Mouse (Mus musculus) forebrain, embryonic 15.5 days (tissue): ENCODE measurements around the gene Gm21981. TPM values are rescaled to one million over a fixed set of nuclear protein-coding genes. Genes with fewer than 3 reads are reported as not detected.

Source experiments
- ATAC-seq: fragments of 200-750 bp; cut with Nextera tagmentation; replicated peaks from 2 replicates; pipeline ENCODE4 v1.8.0; 2017; ENCODE audit warnings: mild to moderate bottlenecking, moderate TSS enrichment, moderate library complexity
- H3K27ac ChIP-seq: fragments of 300-500 bp; sonication (generic); replicated peaks from 2 replicates; pipeline ENCODE4 v1.5.1; 2015; ENCODE audit warnings: mild to moderate bottlenecking, inconsistent platforms
- H3K27me3 ChIP-seq: fragments of 300-500 bp; sonication (generic); 2 replicates; pipeline ENCODE4 v1.6.1; 2015; ENCODE audit warnings: inconsistent platforms
- H3K36me3 ChIP-seq: fragments of 300-500 bp; sonication (generic); 2 replicates; pipeline ENCODE4 v1.6.1; 2015; ENCODE audit warnings: mild to moderate bottlenecking, inconsistent platforms
- H3K4me1 ChIP-seq: fragments of 300-500 bp; sonication (generic); 2 replicates; pipeline ENCODE4 v1.6.1; 2015; ENCODE audit warnings: inconsistent platforms
- H3K4me2 ChIP-seq: fragments of 300-500 bp; sonication (generic); replicated peaks from 2 replicates; pipeline ENCODE4 v1.6.1; 2015; ENCODE audit warnings: mild to moderate bottlenecking, inconsistent platforms
- H3K4me3 ChIP-seq: fragments of 300-500 bp; sonication (generic); 2 replicates; pipeline ENCODE4 v1.5.1; 2015; ENCODE audit warnings: mild to moderate bottlenecking, inconsistent platforms
- H3K9ac ChIP-seq: fragments of 300-500 bp; sonication (generic); replicated peaks from 2 replicates; pipeline ENCODE4 v1.6.1; 2015; ENCODE audit warnings: mild to moderate bottlenecking, inconsistent platforms
- H3K9me3 ChIP-seq: fragments of 300-500 bp; sonication (generic); 2 replicates; pipeline ENCODE4 v1.6.1; 2016; ENCODE audit warnings: inconsistent platforms
- WGBS: fragments of 180-500 bp; shearing (Covaris S2); methylation state at CpG from one replicate; pipeline ENCODE4 v1.1.7; 2015; ENCODE audit warnings: mixed read lengths; 5-methylcytosine and 5-hydroxymethylcytosine counted together
- polyA plus RNA-seq: library from polyadenylated mRNA; unstranded; fragments of >200 nt; fragmentation: Nextera tagmentation; extraction: Ambion mirVana; gene quantifications from 2 replicates; pipeline ENCODE4 v1.2.1, GENCODE M21; 2015

The Gm21981 gene
- polyA plus RNA-seq, 1 experiment from 2014 or later: 0.73 TPM

DNA sequence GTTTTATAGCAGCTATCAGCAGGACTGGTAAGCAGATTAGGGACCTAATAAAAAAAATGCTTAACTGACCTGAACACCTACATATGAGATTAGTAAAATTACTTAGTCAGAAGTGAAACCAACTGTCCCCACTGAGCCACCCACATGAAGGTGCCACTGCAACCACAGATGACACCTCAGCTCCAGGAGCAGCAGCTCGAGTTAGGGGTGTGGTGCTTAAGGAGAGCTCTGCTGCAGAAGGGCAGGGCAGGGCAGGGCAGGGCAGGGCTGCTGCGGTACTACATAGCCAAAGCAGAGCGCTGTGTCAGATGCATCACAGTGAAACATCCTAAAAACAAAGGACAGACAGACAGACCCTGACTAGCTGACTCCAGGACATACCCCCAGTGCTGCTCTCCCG, 11.4 kb downstream of the Gm21981 start:
- H3K4me2 ChIP-seq: no peak overlapping the region
- H3K4me3 ChIP-seq: no peak overlapping the region
- no peaks in the 10 kb centered on the region for H3K27me3 ChIP-seq
- no peak for ATAC-seq
- no peak overlapping the region for H3K27ac ChIP-seq
- 93% methylated on average over 4 of the region's 4 CpGs for WGBS
- peaks cover 10% of the 10 kb centered on the region for H3K4me1 ChIP-seq
- no peaks in the 10 kb centered on the region for H3K9me3 ChIP-seq
- H3K9ac ChIP-seq: no peak overlapping the region
- H3K36me3 ChIP-seq: peaks cover 70% of the 10 kb centered on the region

DNA sequence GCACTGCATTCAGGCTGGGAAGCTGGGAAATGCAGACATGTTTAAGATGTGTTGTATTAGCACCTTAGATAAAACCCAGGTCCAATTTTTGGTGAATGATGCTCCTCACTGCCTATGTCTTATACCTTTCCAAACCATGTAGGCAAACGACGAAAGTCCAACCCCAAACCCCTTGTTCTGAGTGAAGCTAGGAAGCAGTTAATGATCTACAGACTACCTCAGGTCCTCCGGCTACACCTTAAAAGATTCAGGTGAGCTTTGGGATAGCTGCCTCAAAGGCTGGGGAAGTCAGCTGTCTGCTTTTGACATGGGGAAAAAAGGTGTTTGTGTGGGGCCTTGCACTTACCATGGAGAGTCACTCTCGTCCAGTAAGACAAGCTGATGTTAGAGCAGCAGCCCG, 15.6 kb downstream of the Gm21981 start:
- H3K27ac ChIP-seq: no peak overlapping the region
- peaks cover 74% of the 10 kb centered on the region for H3K36me3 ChIP-seq
- 92% methylated on average over 5 of the region's 5 CpGs for WGBS
- H3K4me2 ChIP-seq: no peak overlapping the region
- H3K9ac ChIP-seq: no peak overlapping the region
- no peak overlapping the region for H3K4me3 ChIP-seq
- ATAC-seq: no peak
- no peaks in the 10 kb centered on the region for H3K27me3 ChIP-seq
- H3K4me1 ChIP-seq: 0 out of 2 replicates have a peak, but pooled peaks cover 4% of the 10 kb centered on the region
- H3K9me3 ChIP-seq: no peaks in the 10 kb centered on the region

DNA sequence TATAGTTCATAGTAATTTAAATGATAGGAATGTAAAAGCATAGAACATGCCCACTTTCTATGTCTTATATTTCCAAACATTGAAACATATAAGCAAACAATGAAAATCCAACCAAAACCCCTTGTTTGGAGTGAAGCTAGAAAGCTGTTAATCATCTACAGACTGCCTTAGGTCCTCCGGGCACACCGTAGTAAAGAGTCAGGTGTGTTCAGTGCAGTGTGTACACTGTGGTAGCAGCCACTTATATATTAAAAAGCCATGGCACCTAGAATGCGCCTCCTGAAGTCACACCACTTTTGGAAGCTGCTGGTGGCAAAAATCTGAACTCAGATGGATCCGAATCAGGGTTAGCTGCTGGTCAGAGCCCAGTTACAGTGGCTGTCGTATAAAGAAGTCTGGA, 16.0 kb downstream of the Gm21981 start:
- H3K36me3 ChIP-seq: peaks cover 69% of the 10 kb centered on the region
- no peaks in the 10 kb centered on the region for H3K27me3 ChIP-seq
- no peak overlapping the region for H3K4me2 ChIP-seq
- WGBS: 93% methylated on average over 5 of the region's 5 CpGs
- H3K9me3 ChIP-seq: no peaks in the 10 kb centered on the region
- no peak for ATAC-seq
- 0 out of 2 replicates have a peak, but pooled peaks cover 4% of the 10 kb centered on the region for H3K4me1 ChIP-seq
- no peak overlapping the region for H3K4me3 ChIP-seq
- H3K27ac ChIP-seq: no peak overlapping the region
- no peak overlapping the region for H3K9ac ChIP-seq

DNA sequence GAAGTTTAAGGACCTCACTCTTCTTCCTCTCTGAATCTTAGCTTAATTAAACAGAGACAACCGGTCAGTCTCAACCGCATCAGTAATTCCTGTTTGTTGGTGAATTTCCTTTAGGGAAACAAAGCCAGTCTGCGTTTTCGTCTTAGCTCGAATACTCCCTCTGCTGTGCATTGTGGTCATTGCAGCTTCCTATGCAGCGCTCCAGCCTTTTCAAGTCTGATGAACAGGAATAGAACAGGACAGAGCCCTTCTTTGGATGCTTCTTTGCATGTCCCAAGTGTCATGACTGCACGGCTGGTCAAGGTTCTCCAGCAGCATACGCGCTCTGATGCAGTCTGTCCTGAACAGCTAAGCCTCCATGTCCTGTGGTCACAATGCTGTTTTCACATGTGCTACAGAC, 17.7 kb downstream of the Gm21981 start:
- peaks cover 14% of the 10 kb centered on the region for H3K4me1 ChIP-seq
- peaks cover 52% of the 10 kb centered on the region for H3K36me3 ChIP-seq
- no peak for ATAC-seq
- H3K27me3 ChIP-seq: no peaks in the 10 kb centered on the region
- 16% methylated on average over 9 of the region's 9 CpGs for WGBS
- H3K9ac ChIP-seq: no peak overlapping the region
- no peaks in the 10 kb centered on the region for H3K9me3 ChIP-seq
- no peak overlapping the region for H3K4me2 ChIP-seq
- H3K4me3 ChIP-seq: no peak overlapping the region
- H3K27ac ChIP-seq: peak overlapping the region; percentile 53

DNA sequence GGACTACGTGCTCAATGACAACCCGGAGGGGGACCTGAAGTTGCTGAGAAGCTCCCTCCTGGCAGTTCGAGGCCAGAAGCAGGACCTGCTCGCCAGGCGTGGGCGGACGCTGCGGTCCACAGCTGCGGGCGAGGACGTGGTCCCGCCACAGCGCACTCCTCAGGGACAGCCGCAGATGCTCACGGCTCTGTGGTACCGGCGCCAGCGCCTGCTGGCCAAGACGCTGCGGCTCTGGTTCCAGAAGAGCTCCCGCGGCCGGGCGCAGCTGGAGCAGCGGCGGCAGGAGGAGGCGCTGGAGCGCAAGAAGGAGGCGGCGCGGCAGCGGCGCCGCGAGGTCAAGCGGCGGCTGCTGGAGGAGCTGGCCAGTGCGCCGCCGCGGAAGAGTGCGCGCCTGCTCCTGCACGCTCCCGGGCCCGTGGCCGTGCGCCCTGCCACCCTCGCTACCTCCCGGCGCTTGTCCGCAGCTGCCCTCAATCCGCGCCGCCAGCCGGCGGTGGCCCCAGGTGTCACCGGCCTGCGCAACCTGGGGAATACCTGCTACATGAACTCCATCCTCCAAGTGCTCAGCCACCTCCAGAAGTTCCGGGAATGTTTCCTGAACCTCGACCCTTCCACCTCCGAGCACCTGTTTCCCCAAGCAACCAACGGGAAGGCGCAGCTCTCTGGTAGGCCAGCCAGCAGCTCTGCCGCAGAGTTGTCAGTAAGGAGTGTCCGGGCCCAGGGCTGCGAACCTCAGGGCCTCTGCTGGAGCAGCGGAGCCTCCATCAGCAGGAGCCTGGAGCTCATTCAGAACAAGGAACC, 21.7 kb downstream of the Gm21981 start:
- H3K9me3 ChIP-seq: no peaks in the 10 kb centered on the region
- H3K27ac ChIP-seq: no peak overlapping the region
- H3K36me3 ChIP-seq: peaks cover 15% of the 10 kb centered on the region
- H3K9ac ChIP-seq: no peak overlapping the region
- H3K4me3 ChIP-seq: peak overlapping the region; percentile 20
- H3K4me1 ChIP-seq: peaks cover 20% of the 10 kb centered on the region
- ATAC-seq: peak; percentile 39
- peaks cover 4% of the 10 kb centered on the region; the same call in 1 of the 2 replicates for H3K27me3 ChIP-seq
- 6% methylated on average over 62 of the region's 68 CpGs for WGBS
- peak overlapping the region; percentile 34 for H3K4me2 ChIP-seq

DNA sequence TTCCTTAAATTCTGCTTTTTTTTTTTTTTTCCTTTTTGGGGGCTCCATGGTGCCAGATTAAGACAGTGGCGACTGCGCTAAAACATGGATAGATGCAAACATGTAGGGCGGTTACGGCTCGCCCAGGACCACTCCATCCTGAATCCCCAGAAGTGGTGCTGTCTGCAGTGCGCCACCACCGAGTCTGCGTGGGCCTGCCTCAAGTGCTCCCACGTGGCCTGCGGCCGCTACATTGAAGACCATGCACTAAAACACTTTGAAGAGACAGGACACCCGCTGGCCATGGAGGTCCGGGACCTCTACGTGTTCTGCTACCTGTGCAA, 22.3 kb downstream of the Gm21981 start:
- H3K9me3 ChIP-seq: no peaks in the 10 kb centered on the region
- 20% methylated on average over 14 of the region's 14 CpGs for WGBS
- H3K4me2 ChIP-seq: peak overlapping the region; percentile 34
- H3K27me3 ChIP-seq: peaks cover 4% of the 10 kb centered on the region; the same call in 1 of the 2 replicates
- no peak overlapping the region for H3K9ac ChIP-seq
- H3K27ac ChIP-seq: no peak overlapping the region
- H3K4me1 ChIP-seq: peaks cover 20% of the 10 kb centered on the region
- peak; percentile 27; the same call in 1 of the 2 replicates for ATAC-seq
- H3K4me3 ChIP-seq: peak overlapping the region; percentile 20
- peaks cover 12% of the 10 kb centered on the region for H3K36me3 ChIP-seq

DNA sequence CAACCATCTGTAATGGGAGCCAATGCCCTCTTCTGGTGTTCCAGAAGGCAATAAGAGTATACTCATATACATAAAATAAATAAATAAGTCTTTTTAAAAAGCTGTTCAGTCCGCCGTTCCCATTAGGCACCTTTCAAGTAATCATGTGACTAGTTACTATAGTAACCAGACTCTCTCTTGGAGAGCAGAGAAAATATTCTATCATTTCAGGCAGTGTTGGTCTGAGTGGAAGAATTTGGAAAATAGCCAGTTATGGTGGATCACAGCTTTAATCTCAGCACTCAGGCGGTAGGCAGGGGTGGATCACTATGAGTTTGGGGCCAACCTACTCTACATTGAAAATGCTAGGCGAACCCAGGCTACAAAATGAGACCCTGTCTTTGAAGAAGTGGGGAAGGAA, 25.1 kb downstream of the Gm21981 start:
- no peaks in the 10 kb centered on the region for H3K36me3 ChIP-seq
- H3K27me3 ChIP-seq: peaks cover 4% of the 10 kb centered on the region; the same call in 1 of the 2 replicates
- WGBS: 41% methylated on average over 4 of the region's 4 CpGs
- H3K4me2 ChIP-seq: no peak overlapping the region
- H3K9me3 ChIP-seq: no peaks in the 10 kb centered on the region
- H3K4me3 ChIP-seq: no peak overlapping the region
- no peak overlapping the region for H3K27ac ChIP-seq
- peaks cover 15% of the 10 kb centered on the region for H3K4me1 ChIP-seq
- H3K9ac ChIP-seq: no peak overlapping the region
- peak; percentile 69 for ATAC-seq

DNA sequence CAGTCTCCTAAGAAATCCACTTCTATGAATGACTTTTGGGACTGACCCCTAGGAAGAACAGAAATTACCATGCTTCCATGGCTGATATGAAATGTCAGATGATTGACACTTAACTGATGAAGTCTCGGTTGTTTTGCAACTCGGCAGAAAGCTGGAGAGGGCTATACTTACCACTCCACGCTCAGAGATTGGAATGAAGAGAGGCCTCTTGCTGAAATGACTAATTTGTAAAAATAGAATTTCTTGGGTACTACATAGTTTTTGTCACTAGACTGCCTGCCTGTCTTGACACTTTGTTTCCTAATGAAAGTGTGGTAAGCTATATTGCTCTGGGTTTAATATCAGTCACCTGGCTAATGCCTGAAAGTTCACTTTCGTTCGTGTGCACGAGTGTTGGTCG, 29.8 kb downstream of the Gm21981 start:
- ATAC-seq: no peak
- Histone ChIP-seq H3K4me2 (no peak overlapping the region), H3K27ac (no peak overlapping the region), H3K4me1 (0 out of 2 replicates have a peak, but pooled peaks cover 12% of the 10 kb centered on the region), H3K4me3 (no peak overlapping the region), H3K9ac (no peak overlapping the region), H3K9me3 (no peaks in the 10 kb centered on the region), H3K27me3 (no peaks in the 10 kb centered on the region), H3K36me3 (no peaks in the 10 kb centered on the region)
- 85% methylated on average over 7 of the region's 7 CpGs for WGBS

DNA sequence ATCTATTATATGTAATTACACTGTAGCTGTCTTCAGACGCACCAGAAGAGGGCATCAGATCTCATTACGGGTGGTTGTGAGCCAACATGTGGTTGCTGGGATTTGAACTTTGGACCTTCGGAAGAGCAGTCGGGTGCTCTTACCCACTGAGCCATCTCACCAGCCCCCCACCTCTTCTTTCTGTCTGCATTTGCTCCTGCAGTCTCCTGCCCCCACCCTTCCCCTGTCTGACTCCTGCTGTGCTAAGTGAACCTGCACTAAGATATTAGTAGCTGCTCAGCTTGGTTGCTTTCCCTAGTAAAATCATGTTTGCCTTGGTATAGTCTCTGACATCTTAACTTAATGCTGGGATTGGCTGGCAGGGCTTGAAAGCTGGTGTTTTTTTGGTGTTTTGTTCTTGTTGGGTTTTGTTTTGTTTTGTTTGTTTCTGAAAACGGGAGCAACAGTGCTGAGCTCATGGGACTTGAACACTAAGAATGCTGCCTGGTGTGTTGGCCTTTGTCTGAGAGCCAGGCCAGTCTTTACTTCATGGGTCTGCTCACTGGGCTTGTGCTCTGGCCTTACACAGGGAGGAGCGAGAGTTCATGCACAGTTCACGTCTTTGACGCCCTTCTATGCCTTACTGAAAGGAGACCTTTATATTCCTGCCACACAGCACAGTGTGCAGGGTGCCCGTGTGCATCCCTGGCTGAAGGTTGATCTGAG, 31.1 kb downstream of the Gm21981 start:
- WGBS: 15% methylated on average over 9 of the region's 9 CpGs
- no peaks in the 10 kb centered on the region for H3K36me3 ChIP-seq
- 0 out of 2 replicates have a peak, but pooled peaks have one; percentile 32 for ATAC-seq

DNA sequence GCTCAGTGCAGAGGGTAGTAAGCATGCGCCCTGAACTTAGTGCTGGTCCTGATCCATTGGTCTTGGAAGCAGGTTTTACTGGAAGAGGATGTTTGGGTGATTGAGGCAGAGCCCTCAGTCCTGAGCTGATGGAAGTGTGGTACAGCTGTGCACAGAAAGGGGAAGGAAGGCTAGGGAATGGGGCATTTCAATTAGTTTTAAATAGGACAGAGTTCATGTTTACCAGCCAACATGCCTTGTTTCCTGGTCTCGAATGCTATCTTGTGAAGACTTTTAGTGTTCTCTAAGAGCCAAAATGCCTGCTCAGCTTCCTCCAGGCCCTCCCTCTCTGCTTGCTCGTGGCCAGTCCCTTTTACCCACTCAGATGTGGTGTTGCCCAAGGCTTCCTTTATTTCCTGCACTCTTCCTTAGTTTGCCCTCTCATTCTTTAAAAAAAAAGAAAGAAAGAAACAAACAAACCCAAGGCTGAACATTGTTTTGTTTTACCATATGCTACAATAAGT, 35.5 kb downstream of the Gm21981 start:
- no peaks in the 10 kb centered on the region for H3K27me3 ChIP-seq
- no peak overlapping the region for H3K4me2 ChIP-seq
- 88% methylated on average over 3 of the region's 3 CpGs for WGBS
- no peaks in the 10 kb centered on the region for H3K9me3 ChIP-seq
- H3K4me1 ChIP-seq: 0 out of 2 replicates have a peak, but pooled peaks cover 6% of the 10 kb centered on the region
- no peak overlapping the region for H3K27ac ChIP-seq
- no peak overlapping the region for H3K9ac ChIP-seq
- no peak overlapping the region for H3K4me3 ChIP-seq
- H3K36me3 ChIP-seq: no peaks in the 10 kb centered on the region
- no peak for ATAC-seq

More for the DNA sequence above, 31.1 kb downstream of the Gm21981 start:
- Histone ChIP-seq H3K27me3 (no peaks in the 10 kb centered on the region), H3K9ac (no peak overlapping the region), H3K4me1 (0 out of 2 replicates have a peak, but pooled peaks cover 6% of the 10 kb centered on the region), H3K27ac (no peak overlapping the region), H3K4me3 (no peak overlapping the region), H3K4me2 (no peak overlapping the region), H3K9me3 (no peaks in the 10 kb centered on the region)

DNA sequence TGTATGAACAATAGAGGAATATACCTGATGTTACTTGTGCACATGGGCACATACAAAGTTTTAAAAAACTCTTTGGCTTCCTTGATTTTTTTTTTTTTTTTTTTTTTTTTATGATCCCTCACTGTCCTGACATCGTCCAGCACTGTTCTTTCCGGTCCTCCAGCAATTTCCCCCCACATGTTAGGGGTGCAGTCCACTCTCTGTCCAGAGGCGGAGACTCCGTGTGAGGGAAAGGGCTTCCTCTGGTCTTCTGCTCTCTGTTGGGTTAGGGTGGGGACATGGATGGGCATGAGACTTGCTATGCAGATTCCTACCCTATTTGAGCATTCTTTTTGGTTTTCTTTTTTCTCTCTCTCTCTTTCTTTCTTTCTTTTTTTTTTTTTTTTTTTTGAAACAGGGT, 36.4 kb downstream of the Gm21981 start:
- Histone ChIP-seq H3K4me1 (no peaks in the 10 kb centered on the region), H3K4me3 (no peak overlapping the region)

DNA sequence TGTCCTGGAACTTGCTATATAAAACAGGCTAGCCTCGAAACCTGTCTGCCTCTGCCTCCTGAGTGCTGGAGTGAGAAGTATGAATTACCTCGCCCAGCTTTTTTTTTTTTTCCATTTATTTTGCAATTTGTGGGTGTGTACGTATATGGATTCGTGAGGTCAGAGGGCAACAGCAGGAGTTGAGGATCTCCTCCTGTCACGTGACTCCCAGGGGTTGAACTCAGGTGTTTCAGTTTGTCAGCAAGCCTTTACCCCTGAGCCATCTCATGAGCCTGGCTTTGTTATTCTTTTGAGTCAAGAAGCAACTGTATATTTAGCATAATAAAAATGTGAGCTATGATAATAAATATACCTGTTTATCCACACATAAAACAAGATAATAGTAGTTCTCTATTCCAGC, 38.6 kb downstream of the Gm21981 start:
- H3K4me2 ChIP-seq: no peak overlapping the region
- H3K9me3 ChIP-seq: no peaks in the 10 kb centered on the region
- H3K27ac ChIP-seq: no peak overlapping the region
- H3K4me1 ChIP-seq: no peaks in the 10 kb centered on the region
- WGBS: 88% methylated on average over 5 of the region's 5 CpGs
- H3K4me3 ChIP-seq: no peak overlapping the region
- H3K9ac ChIP-seq: no peak overlapping the region
- ATAC-seq: no peak
- H3K27me3 ChIP-seq: no peaks in the 10 kb centered on the region
- H3K36me3 ChIP-seq: no peaks in the 10 kb centered on the region

More for the DNA sequence above, 36.4 kb downstream of the Gm21981 start:
- no peaks in the 10 kb centered on the region for H3K36me3 ChIP-seq
- no peaks in the 10 kb centered on the region for H3K27me3 ChIP-seq
- ATAC-seq: no peak
- H3K4me2 ChIP-seq: no peak overlapping the region
- H3K27ac ChIP-seq: no peak overlapping the region
- WGBS: 86% methylated on average over 4 of the region's 4 CpGs
- H3K9ac ChIP-seq: no peak overlapping the region
- no peaks in the 10 kb centered on the region for H3K9me3 ChIP-seq
